Mouse (Mus musculus) neural tube, embryonic 13.5 days (tissue): ENCODE data around the gene Pik3c2b. TPM values are rescaled to one million over a fixed set of nuclear protein-coding genes. Genes with fewer than 3 reads are reported as not detected.

ENCODE experiments used
- ATAC-seq: fragments of 200-750 bp; cut with Nextera tagmentation; 2 replicates; pipeline ENCODE4 v1.8.0; 2017; ENCODE audit warnings: low read depth, mild to moderate bottlenecking, moderate TSS enrichment, moderate library complexity
- H3K27ac ChIP-seq: fragments of 300-500 bp; sonication (generic); replicated peaks from 2 replicates; pipeline ENCODE4 v1.5.1; 2015; ENCODE audit warnings: moderate library complexity, mild to moderate bottlenecking, inconsistent platforms
- H3K27me3 ChIP-seq: fragments of 300-500 bp; sonication (generic); 2 replicates; pipeline ENCODE4 v1.6.1; 2015; ENCODE audit warnings: mild to moderate bottlenecking, inconsistent platforms
- H3K36me3 ChIP-seq: fragments of 300-500 bp; sonication (generic); 2 replicates; pipeline ENCODE4 v1.6.1; 2015; ENCODE audit warnings: mild to moderate bottlenecking, inconsistent platforms
- H3K4me1 ChIP-seq: fragments of 300-500 bp; sonication (generic); replicated peaks from 2 replicates; pipeline ENCODE4 v1.6.1; 2015; ENCODE audit warnings: inconsistent platforms
- H3K4me2 ChIP-seq: fragments of 300-500 bp; sonication (generic); 2 replicates; pipeline ENCODE4 v1.6.1; 2015; ENCODE audit warnings: inconsistent platforms, mild to moderate bottlenecking, moderate library complexity
- H3K4me3 ChIP-seq: fragments of 300-500 bp; sonication (generic); 2 replicates; pipeline ENCODE4 v1.5.1; 2015; ENCODE audit warnings: mild to moderate bottlenecking, inconsistent platforms
- H3K9ac ChIP-seq: fragments of 300-500 bp; sonication (generic); 2 replicates; pipeline ENCODE4 v1.6.1; 2015; ENCODE audit warnings: moderate library complexity, mild to moderate bottlenecking, inconsistent platforms
- H3K9me3 ChIP-seq: fragments of 300-500 bp; sonication (generic); 2 replicates; pipeline ENCODE4 v1.6.1; 2016; ENCODE audit warnings: inconsistent platforms
- WGBS: fragments of 180-500 bp; shearing (Covaris S2); methylation state at CpG from one replicate; pipeline ENCODE4 v1.1.7; 2015; 5-methylcytosine and 5-hydroxymethylcytosine counted together
- polyA plus RNA-seq: library from polyadenylated mRNA; unstranded; fragments of >200 nt; fragmentation: Nextera tagmentation; extraction: Ambion mirVana; gene quantifications from 2 replicates; pipeline ENCODE4 v1.2.1, GENCODE M21; 2015

Gene Pik3c2b
- polyA plus RNA-seq, 1 experiment from 2014 or later, result 14.0 TPM

GRCm38 (mm10) chr1:133060681-133061080 is 15.2 kb downstream of the Pik3c2b start:
- no peak overlapping the region for H3K27ac ChIP-seq
- WGBS, result 70% methylated on average over 4 of the region's 4 CpGs
- no peaks in the 10 kb centered on the region for H3K27me3 ChIP-seq
- ATAC-seq, result no peak
- no peak overlapping the region for H3K9ac ChIP-seq
- no peaks in the 10 kb centered on the region for H3K9me3 ChIP-seq
- H3K4me1 ChIP-seq, result peaks cover 26% of the 10 kb centered on the region
- H3K4me3 ChIP-seq, result no peak overlapping the region
- H3K4me2 ChIP-seq, result no peak overlapping the region
- peaks cover 30% of the 10 kb centered on the region for H3K36me3 ChIP-seq

- H3K4me2 ChIP-seq, result no peak overlapping the region
- no peak for ATAC-seq
- 93% methylated on average over 6 of the region's 6 CpGs for WGBS
Measured at GRCm38 (mm10) chr1:133063164-133063563, 17.7 kb downstream of the Pik3c2b start.

GRCm38 (mm10) chr1:133068268-133068667 is 22.8 kb downstream of the Pik3c2b start:
- Histone ChIP-seq H3K4me2 (no peak overlapping the region), H3K27ac (peak overlapping the region; percentile 62), H3K4me1 (peaks cover 51% of the 10 kb centered on the region), H3K9ac (peak overlapping the region; percentile 43; the same call in 1 of the 2 replicates), H3K27me3 (no peaks in the 10 kb centered on the region), H3K36me3 (peaks cover 70% of the 10 kb centered on the region), H3K4me3 (no peak overlapping the region), H3K9me3 (no peaks in the 10 kb centered on the region)
- no peak for ATAC-seq
- 56% methylated on average over 5 of the region's 5 CpGs for WGBS

More at GRCm38 (mm10) chr1:133063164-133063563, 17.7 kb downstream of the Pik3c2b start:
- Histone ChIP-seq H3K9me3 (no peaks in the 10 kb centered on the region), H3K27me3 (no peaks in the 10 kb centered on the region), H3K9ac (no peak overlapping the region), H3K36me3 (peaks cover 50% of the 10 kb centered on the region), H3K4me3 (no peak overlapping the region), H3K27ac (no peak overlapping the region), H3K4me1 (peaks cover 12% of the 10 kb centered on the region)

- H3K27ac ChIP-seq, result peak overlapping the region; percentile 62
- H3K4me3 ChIP-seq, result no peak overlapping the region
- no peak for ATAC-seq
- WGBS, result 80% methylated on average over 15 of the region's 15 CpGs
- H3K36me3 ChIP-seq, result peaks cover 67% of the 10 kb centered on the region
- no peaks in the 10 kb centered on the region for H3K27me3 ChIP-seq
- H3K4me1 ChIP-seq, result peaks cover 51% of the 10 kb centered on the region
- H3K9me3 ChIP-seq, result no peaks in the 10 kb centered on the region
- no peak overlapping the region for H3K4me2 ChIP-seq
- peak overlapping the region; percentile 43 for H3K9ac ChIP-seq
Measured at GRCm38 (mm10) chr1:133068669-133069274, 23.3 kb downstream of the Pik3c2b start.

- Histone ChIP-seq H3K4me2 (no peak overlapping the region), H3K9me3 (no peaks in the 10 kb centered on the region), H3K9ac (peak overlapping the region; percentile 31; the same call in 1 of the 2 replicates), H3K36me3 (peaks cover 64% of the 10 kb centered on the region), H3K4me3 (no peak overlapping the region), H3K27me3 (no peaks in the 10 kb centered on the region), H3K4me1 (peaks cover 55% of the 10 kb centered on the region), H3K27ac (peak overlapping the region; percentile 62)
- WGBS, result 83% methylated on average over 12 of the region's 12 CpGs
- no peak for ATAC-seq
Measured at GRCm38 (mm10) chr1:133069275-133070120, 24.0 kb downstream of the Pik3c2b start.

GRCm38 (mm10) chr1:133070157-133070556 is 24.7 kb downstream of the Pik3c2b start:
- Histone ChIP-seq H3K4me1 (peaks cover 55% of the 10 kb centered on the region), H3K27me3 (no peaks in the 10 kb centered on the region), H3K9ac (no peak overlapping the region), H3K4me2 (no peak overlapping the region), H3K36me3 (peaks cover 68% of the 10 kb centered on the region), H3K27ac (no peak overlapping the region), H3K4me3 (no peak overlapping the region), H3K9me3 (no peaks in the 10 kb centered on the region)
- 69% methylated on average over 5 of the region's 5 CpGs for WGBS
- ATAC-seq, result no peak

GRCm38 (mm10) chr1:133071666-133072381 is 26.4 kb downstream of the Pik3c2b start:
- 66% methylated on average over 16 of the region's 16 CpGs for WGBS
- no peak for ATAC-seq
- H3K36me3 ChIP-seq, result peaks cover 73% of the 10 kb centered on the region

GRCm38 (mm10) chr1:133073327-133073856 is 27.9 kb downstream of the Pik3c2b start:
- H3K4me1 ChIP-seq, result peaks cover 71% of the 10 kb centered on the region
- no peak for ATAC-seq
- H3K27me3 ChIP-seq, result no peaks in the 10 kb centered on the region
- H3K9me3 ChIP-seq, result no peaks in the 10 kb centered on the region
- peaks cover 74% of the 10 kb centered on the region for H3K36me3 ChIP-seq
- peak overlapping the region; percentile 43; the same call in 1 of the 2 replicates for H3K27ac ChIP-seq
- H3K4me3 ChIP-seq, result no peak overlapping the region
- H3K4me2 ChIP-seq, result no peak overlapping the region
- WGBS, result 66% methylated on average over 9 of the region's 9 CpGs
- H3K9ac ChIP-seq, result no peak overlapping the region

More at GRCm38 (mm10) chr1:133071666-133072381, 26.4 kb downstream of the Pik3c2b start:
- Histone ChIP-seq H3K27me3 (no peaks in the 10 kb centered on the region), H3K9ac (no peak overlapping the region), H3K4me3 (no peak overlapping the region), H3K9me3 (no peaks in the 10 kb centered on the region), H3K4me2 (no peak overlapping the region), H3K4me1 (peaks cover 66% of the 10 kb centered on the region), H3K27ac (peak overlapping the region; percentile 43)

GRCm38 (mm10) chr1:133074541-133074940 is 29.1 kb downstream of the Pik3c2b start:
- Histone ChIP-seq H3K27me3 (no peaks in the 10 kb centered on the region), H3K4me1 (peaks cover 66% of the 10 kb centered on the region), H3K9ac (no peak overlapping the region), H3K9me3 (no peaks in the 10 kb centered on the region), H3K4me3 (no peak overlapping the region), H3K4me2 (no peak overlapping the region), H3K27ac (no peak overlapping the region), H3K36me3 (peaks cover 65% of the 10 kb centered on the region)
- 93% methylated on average over 13 of the region's 13 CpGs for WGBS
- no peak for ATAC-seq

GRCm38 (mm10) chr1:133075651-133076400 is 30.4 kb downstream of the Pik3c2b start:
- Histone ChIP-seq H3K27me3 (no peaks in the 10 kb centered on the region), H3K4me3 (no peak overlapping the region), H3K9ac (no peak overlapping the region), H3K36me3 (peaks cover 64% of the 10 kb centered on the region), H3K27ac (no peak overlapping the region), H3K4me1 (peaks cover 72% of the 10 kb centered on the region), H3K4me2 (no peak overlapping the region), H3K9me3 (no peaks in the 10 kb centered on the region)
- ATAC-seq, result no peak
- WGBS, result 90% methylated on average over 6 of the region's 6 CpGs
